Mouse (Mus musculus) midbrain, embryonic 16.5 days (tissue): ENCODE results near the gene Sema6b. TPM values are rescaled to one million over a fixed set of nuclear protein-coding genes. Genes with fewer than 3 reads are reported as not detected.

Source experiments
- ATAC-seq: fragments of 200-750 bp; cut with Nextera tagmentation; 2 replicates; pipeline ENCODE4 v1.8.0; 2017; ENCODE audit warnings: moderate TSS enrichment
- H3K27ac ChIP-seq: fragments of 300-500 bp; sonication (generic); 2 replicates; pipeline ENCODE4 v1.5.1; 2014; ENCODE audit warnings: mild to moderate bottlenecking, low read length, mixed read lengths
- H3K27me3 ChIP-seq: fragments of 300-500 bp; sonication (generic); 2 replicates; pipeline ENCODE4 v1.6.1; 2014; ENCODE audit warnings: low read depth, low read length, mixed read lengths; ENCODE audit not compliant: control insufficient read depth, insufficient read depth
- H3K36me3 ChIP-seq: fragments of 300-500 bp; sonication (generic); 2 replicates; pipeline ENCODE4 v1.6.1; 2014; ENCODE audit warnings: mild to moderate bottlenecking, low read length, moderate library complexity, mixed read lengths; ENCODE audit not compliant: control insufficient read depth, insufficient read depth
- H3K4me1 ChIP-seq: fragments of 300-500 bp; sonication (generic); 2 replicates; pipeline ENCODE4 v1.6.1; 2014; ENCODE audit warnings: mild to moderate bottlenecking, low read length, mixed read lengths; ENCODE audit not compliant: control insufficient read depth, insufficient read depth
- H3K4me2 ChIP-seq: fragments of 300-500 bp; sonication (generic); 2 replicates; pipeline ENCODE4 v1.6.1; 2014; ENCODE audit warnings: mild to moderate bottlenecking, low read length, mixed read lengths
- H3K4me3 ChIP-seq: fragments of 300-500 bp; sonication (generic); 2 replicates; pipeline ENCODE4 v1.5.1; 2014; ENCODE audit warnings: low read depth, mild to moderate bottlenecking, low read length, moderate library complexity, mixed read lengths
- H3K9ac ChIP-seq: fragments of 300-500 bp; sonication (generic); 2 replicates; pipeline ENCODE4 v1.6.1; 2014; ENCODE audit warnings: low read depth, low read length, mixed read lengths
- H3K9me3 ChIP-seq: fragments of 300-500 bp; sonication (generic); replicated peaks from 2 replicates; pipeline ENCODE4 v1.6.1; 2014; ENCODE audit warnings: mild to moderate bottlenecking, low read length, mixed read lengths; ENCODE audit not compliant: control insufficient read depth, poor library complexity, severe bottlenecking
- WGBS: fragments of 180-500 bp; shearing (Covaris S2); extraction: QIAGEN DNeasy Blood & Tissue Kit; methylation state at CpG from one replicate; pipeline ENCODE4 v1.1.7; 2014; 5-methylcytosine and 5-hydroxymethylcytosine counted together
- polyA plus RNA-seq: library from polyadenylated mRNA; unstranded; fragments of >200 nt; fragmentation: Nextera tagmentation; extraction: Ambion mirVana; gene quantifications from 2 replicates; pipeline ENCODE4 v1.2.1, GENCODE M21; 2015

Sema6b gene
- polyA plus RNA-seq, 1 experiment from 2014 or later = 13.2 TPM

DNA sequence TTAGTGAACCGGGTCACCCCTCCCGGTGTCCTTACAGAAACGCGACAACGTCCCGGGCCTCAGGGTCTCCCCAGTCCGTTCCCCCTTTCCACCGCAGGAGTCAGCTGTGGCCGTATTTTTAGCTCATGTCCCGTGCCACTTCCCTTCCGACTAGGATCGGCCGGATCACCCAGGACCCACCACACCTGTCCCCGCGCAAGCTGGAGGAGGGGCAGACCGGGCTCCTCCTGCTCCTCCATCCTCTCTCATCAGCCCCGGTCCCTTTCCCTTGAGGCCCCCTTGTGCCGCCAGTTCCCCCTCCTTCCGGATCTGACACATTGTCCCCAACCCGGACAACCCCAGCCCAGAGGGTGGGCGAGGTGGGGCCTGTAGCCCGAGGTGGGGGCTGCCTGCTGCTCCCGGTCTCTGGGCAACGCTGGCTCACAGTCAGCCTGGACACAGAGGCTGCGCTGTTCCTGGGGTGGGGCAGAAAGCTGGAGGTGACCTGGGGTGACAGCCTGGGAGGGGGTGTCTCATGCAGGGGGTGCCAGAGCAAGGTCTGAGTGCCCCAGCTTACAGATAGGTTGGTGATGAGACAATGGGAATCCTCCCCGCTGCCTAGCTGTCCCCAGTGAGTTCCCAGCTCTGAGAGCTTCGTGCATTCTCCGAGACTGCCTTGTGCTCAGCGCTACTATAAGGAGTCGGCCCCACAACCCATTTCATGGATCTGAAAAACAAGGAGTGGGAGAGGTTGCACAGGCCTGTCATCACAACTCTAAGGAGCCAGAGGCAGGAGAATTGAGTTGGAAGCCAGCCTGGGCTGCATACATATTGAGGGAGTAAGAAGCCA is 8.9 kb upstream of the Sema6b start:
- H3K4me2 ChIP-seq = peak overlapping the region; percentile 85
- H3K9ac ChIP-seq = peak overlapping the region; percentile 71
- H3K9me3 ChIP-seq = no peaks in the 10 kb centered on the region
- peak; percentile 44 for ATAC-seq
- WGBS = under 1% methylated on average over 30 of the region's 30 CpGs
- H3K4me1 ChIP-seq = peaks cover 11% of the 10 kb centered on the region
- H3K4me3 ChIP-seq = peak overlapping the region; percentile 40
- H3K27ac ChIP-seq = no peak overlapping the region
- H3K36me3 ChIP-seq = no peaks in the 10 kb centered on the region
- H3K27me3 ChIP-seq = no peaks in the 10 kb centered on the region; the same call in 1 of the 2 replicates

GRCm38 (mm10) chr17:56148280-56148679 is 8.1 kb upstream of the Sema6b start:
- no peaks in the 10 kb centered on the region; the same call in 1 of the 2 replicates for H3K27me3 ChIP-seq
- 0 out of 2 replicates have a peak, but pooled peaks have one; percentile 3 for ATAC-seq

DNA sequence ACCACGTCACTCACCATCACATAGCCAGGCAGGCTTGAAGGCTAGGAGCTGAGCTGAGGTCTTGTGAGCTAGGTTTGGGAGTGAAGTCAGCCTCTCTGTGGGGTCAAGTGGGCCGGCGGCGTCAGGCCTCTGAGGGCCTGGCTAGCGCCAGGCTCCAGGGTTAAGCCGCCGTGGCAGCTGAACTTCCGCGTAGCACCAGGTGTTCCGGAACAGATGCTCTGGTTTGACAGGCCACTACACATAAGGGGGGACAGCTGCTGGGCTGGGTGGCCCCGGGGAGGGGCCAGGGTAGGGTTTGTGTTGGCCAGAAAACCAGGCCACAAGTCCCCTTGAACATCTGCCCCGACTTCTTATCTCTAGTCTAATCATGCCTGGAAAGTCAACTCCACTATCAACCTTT is 7.3 kb upstream of the Sema6b start:
- no peak for ATAC-seq
- WGBS = 59% methylated on average over 12 of the region's 12 CpGs
- Histone ChIP-seq H3K4me3 (no peak overlapping the region), H3K4me1 (peaks cover 12% of the 10 kb centered on the region), H3K9me3 (no peaks in the 10 kb centered on the region), H3K27ac (no peak overlapping the region), H3K9ac (no peak overlapping the region), H3K27me3 (no peaks in the 10 kb centered on the region; the same call in 1 of the 2 replicates), H3K36me3 (no peaks in the 10 kb centered on the region), H3K4me2 (no peak overlapping the region)

More at GRCm38 (mm10) chr17:56148280-56148679, 8.1 kb upstream of the Sema6b start:
- Histone ChIP-seq H3K36me3 (no peaks in the 10 kb centered on the region), H3K27ac (no peak overlapping the region), H3K4me1 (peaks cover 11% of the 10 kb centered on the region), H3K9me3 (no peaks in the 10 kb centered on the region), H3K4me3 (peak overlapping the region; percentile 40; the same call in 1 of the 2 replicates), H3K9ac (peak overlapping the region; percentile 71; the same call in 1 of the 2 replicates), H3K4me2 (peak overlapping the region; percentile 85)
- WGBS = 18% methylated on average over 9 of the region's 9 CpGs

- H3K9me3 ChIP-seq = no peaks in the 10 kb centered on the region
- no peak for ATAC-seq
- H3K27ac ChIP-seq = 0 out of 2 replicates have a peak overlapping the region, but pooled peaks have one; percentile 19
- 18% methylated on average over 9 of the region's 9 CpGs for WGBS
- H3K9ac ChIP-seq = no peak overlapping the region
- no peaks in the 10 kb centered on the region for H3K36me3 ChIP-seq
- H3K27me3 ChIP-seq = no peaks in the 10 kb centered on the region; the same call in 1 of the 2 replicates
- H3K4me3 ChIP-seq = no peak overlapping the region
- H3K4me1 ChIP-seq = peaks cover 21% of the 10 kb centered on the region
- no peak overlapping the region for H3K4me2 ChIP-seq
Observed at GRCm38 (mm10) chr17:56146131-56146530, 6.0 kb upstream of the Sema6b start.

- H3K9me3 ChIP-seq = no peaks in the 10 kb centered on the region
- H3K36me3 ChIP-seq = no peaks in the 10 kb centered on the region
- no peak overlapping the region for H3K4me2 ChIP-seq
- peaks cover 27% of the 10 kb centered on the region for H3K4me1 ChIP-seq
- no peaks in the 10 kb centered on the region for H3K27me3 ChIP-seq
- no peak overlapping the region for H3K27ac ChIP-seq
- H3K9ac ChIP-seq = no peak overlapping the region
- no peak overlapping the region for H3K4me3 ChIP-seq
- ATAC-seq = no peak
- WGBS = 80% methylated on average over 9 of the region's 9 CpGs
Observed at GRCm38 (mm10) chr17:56144546-56144945, 4.4 kb upstream of the Sema6b start.

DNA sequence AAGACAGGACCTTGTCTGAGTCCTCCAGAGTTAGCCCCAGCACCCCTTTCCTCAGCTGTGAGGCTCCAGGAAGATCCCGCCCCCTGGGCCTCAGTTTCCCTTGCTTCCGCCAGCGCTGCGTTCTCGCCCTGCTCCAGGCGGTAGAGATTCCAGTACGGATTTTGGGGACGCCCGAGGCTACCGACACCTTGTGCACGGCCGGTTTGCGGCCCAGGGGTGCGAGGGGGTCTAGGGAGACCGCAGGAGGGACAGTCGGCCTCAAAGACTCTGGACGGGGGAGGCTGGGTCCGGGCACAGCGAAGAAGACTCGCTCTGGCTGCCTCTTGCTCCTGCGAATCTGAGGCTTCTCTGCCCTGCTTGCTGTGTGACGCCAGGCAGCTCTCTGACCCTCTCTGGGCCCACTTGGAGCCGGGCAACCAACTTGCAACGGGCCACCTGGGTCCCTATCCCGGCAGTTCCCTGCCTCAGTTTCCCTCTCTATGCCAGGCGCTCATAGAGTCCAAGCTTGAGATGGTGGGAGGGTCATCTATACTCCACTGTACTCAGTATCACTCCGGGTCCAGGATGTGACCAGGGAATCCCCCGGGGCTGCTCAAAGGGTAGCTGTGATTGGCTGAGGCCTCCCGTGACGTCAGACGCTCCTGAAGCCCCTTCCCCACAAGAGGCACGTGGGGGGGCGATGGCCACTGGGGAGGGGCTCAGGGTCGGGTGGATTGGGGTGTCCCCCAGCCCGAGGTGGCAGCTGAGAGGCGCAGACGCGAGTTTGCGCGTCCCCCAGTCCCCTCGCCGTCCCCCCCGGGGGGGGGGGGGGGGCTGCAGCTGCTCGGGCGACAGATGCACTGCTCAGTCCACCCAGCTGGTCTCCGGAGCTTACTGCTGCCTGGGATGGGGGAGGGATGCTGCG is 1.8 kb upstream of the Sema6b start:
- no peaks in the 10 kb centered on the region for H3K27me3 ChIP-seq
- H3K9ac ChIP-seq = peak overlapping the region; percentile 71
- WGBS = 2% methylated on average over 34 of the region's 47 CpGs
- ATAC-seq = peak; percentile 37
- H3K27ac ChIP-seq = no peak overlapping the region
- H3K4me2 ChIP-seq = peak overlapping the region; percentile 86
- peak overlapping the region; percentile 52 for H3K4me3 ChIP-seq
- peaks cover 32% of the 10 kb centered on the region for H3K4me1 ChIP-seq
- no peaks in the 10 kb centered on the region for H3K36me3 ChIP-seq
- H3K9me3 ChIP-seq = no peaks in the 10 kb centered on the region

DNA sequence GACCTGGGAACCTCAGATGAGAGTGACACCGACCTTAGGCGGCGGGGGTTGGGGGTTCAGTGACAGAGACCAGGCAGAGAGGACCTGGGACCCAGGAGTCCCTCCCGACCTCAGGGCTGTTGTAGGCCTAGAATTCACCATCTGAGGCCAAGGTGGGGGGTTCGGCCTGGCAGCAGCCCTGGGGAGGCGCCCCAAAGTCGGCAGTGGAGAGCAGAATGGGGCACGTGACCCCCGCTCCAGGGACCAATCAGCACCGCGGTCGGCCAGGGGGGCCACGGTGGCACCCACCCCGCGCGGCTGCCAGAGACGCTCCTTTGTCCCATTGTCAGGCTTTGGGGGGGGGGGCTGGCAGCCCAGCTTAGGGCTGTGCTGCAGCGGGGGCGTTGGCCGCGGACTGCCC is 788 bp downstream of the Sema6b start:
- ATAC-seq = peak; percentile 37
- Histone ChIP-seq H3K27ac (peak overlapping the region; percentile 78), H3K36me3 (no peaks in the 10 kb centered on the region), H3K4me2 (peak overlapping the region; percentile 73), H3K27me3 (no peaks in the 10 kb centered on the region), H3K9me3 (no peaks in the 10 kb centered on the region), H3K4me1 (peaks cover 38% of the 10 kb centered on the region), H3K9ac (peak overlapping the region; percentile 90), H3K4me3 (peak overlapping the region; percentile 84)
- 4% methylated on average over 19 of the region's 21 CpGs for WGBS

DNA sequence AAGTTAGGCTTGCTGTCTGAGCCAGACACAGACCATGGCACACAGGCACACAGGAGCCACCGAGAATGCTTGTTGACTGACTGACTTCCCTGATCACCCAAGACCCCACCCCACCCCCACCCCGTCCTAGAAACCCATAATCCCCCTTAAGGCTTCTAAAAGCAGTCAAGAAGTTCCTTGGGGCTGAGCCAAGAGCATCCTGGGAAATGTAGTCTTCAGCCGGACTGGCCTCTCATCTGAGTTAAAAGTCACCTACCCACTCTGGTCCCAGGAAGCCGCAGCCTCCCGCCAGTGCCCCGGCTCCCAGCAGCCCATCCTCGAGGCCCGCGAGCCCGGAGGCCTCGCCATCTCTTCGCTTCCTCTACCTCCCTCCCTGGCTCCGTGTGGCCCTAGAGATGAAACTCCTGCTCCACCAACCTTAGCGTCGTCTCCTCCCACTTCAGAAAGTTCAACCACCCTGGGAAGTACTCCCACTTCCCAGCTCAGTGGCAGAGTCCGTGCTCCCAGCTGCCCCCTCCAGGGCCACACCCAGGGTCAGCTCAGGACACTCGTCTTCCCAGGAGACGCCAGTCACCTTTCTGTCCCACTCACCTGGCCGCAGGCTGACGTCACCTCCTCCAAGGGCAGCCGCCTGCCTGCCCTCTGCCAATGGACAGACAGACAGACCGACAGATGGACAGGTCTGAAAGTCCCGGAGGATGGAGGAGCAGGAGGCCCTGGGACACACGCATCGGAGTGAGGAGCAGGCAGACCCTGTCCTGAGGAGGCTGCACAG is 2.1 kb downstream of the Sema6b start:
- H3K4me1 ChIP-seq = peaks cover 39% of the 10 kb centered on the region
- peak overlapping the region; percentile 90; the same call in 1 of the 2 replicates for H3K9ac ChIP-seq
- peak overlapping the region; percentile 73 for H3K4me2 ChIP-seq
- H3K27ac ChIP-seq = no peak overlapping the region
- WGBS = 16% methylated on average over 25 of the region's 25 CpGs
- H3K27me3 ChIP-seq = no peaks in the 10 kb centered on the region
- no peaks in the 10 kb centered on the region for H3K9me3 ChIP-seq
- no peaks in the 10 kb centered on the region for H3K36me3 ChIP-seq
- H3K4me3 ChIP-seq = peak overlapping the region; percentile 84
- ATAC-seq = no peak
